Mouse (Mus musculus) liver, adult 2 months (tissue): ENCODE measurements around the gene Taldo1. TPM values are rescaled to one million over a fixed set of nuclear protein-coding genes. Genes with fewer than 3 reads are reported as not detected.
"Not testable (repeated sequence)": the region's sequence is repeated elsewhere in the genome, so short reads cannot be mapped to it uniquely, and the experiment has no call there.

ENCODE experiments used
- DNase-seq: peaks from one replicate; pipeline ENCODE4 v3.0.0-alpha.2; 2011; ENCODE audit warnings: low read depth, low spot score; ENCODE audit errors: extremely low read depth
- H3K27ac ChIP-seq: fragments of 200-500 bp; replicated peaks from 2 replicates; pipeline ENCODE4 v1.5.1; 2012; ENCODE audit warnings: low read depth, mild to moderate bottlenecking, control low read depth, inconsistent platforms, low read length; ENCODE audit not compliant: insufficient read depth
- H3K27me3 ChIP-seq: fragments of 200-500 bp; 2 replicates; pipeline ENCODE4 v1.6.1; 2012; ENCODE audit warnings: mild to moderate bottlenecking, moderate library complexity, low read length, inconsistent platforms; ENCODE audit not compliant: control insufficient read depth, insufficient read depth
- H3K36me3 ChIP-seq: fragments of 200-500 bp; 2 replicates; pipeline ENCODE4 v1.6.1; 2012; ENCODE audit warnings: low read length, inconsistent platforms; ENCODE audit not compliant: control insufficient read depth, insufficient read depth
- H3K4me1 ChIP-seq: fragments of 200-500 bp; 2 replicates; pipeline ENCODE4 v1.6.1; 2011; ENCODE audit warnings: low read length; ENCODE audit not compliant: control insufficient read depth, insufficient read depth
- H3K4me3 ChIP-seq: fragments of 200-500 bp; 2 replicates; pipeline ENCODE4 v1.5.1; 2011; ENCODE audit warnings: low read depth, mild to moderate bottlenecking, control low read depth, low read length, moderate library complexity; ENCODE audit not compliant: insufficient read depth
- H3K79me2 ChIP-seq: fragments of 200-500 bp; 2 replicates; pipeline ENCODE4 v1.6.1; 2012; ENCODE audit warnings: inconsistent platforms, mild to moderate bottlenecking, low read length, moderate library complexity; ENCODE audit not compliant: control insufficient read depth, insufficient read depth
- H3K9ac ChIP-seq: fragments of 200-500 bp; 2 replicates; pipeline ENCODE4 v1.6.1; 2012; ENCODE audit warnings: low read depth, mild to moderate bottlenecking, control low read depth, inconsistent platforms, low read length
- CTCF ChIP-seq: fragments of 200-500 bp; IDR thresholded peaks from 2 replicates; pipeline ENCODE4 v1.5.1; 2011; ENCODE audit warnings: low read depth, low read length, control low read depth
- POLR2A ChIP-seq: fragments of 200-500 bp; IDR thresholded peaks from 2 replicates; pipeline ENCODE4 v1.6.1; 2011; ENCODE audit warnings: low read length, control low read depth; ENCODE audit not compliant: insufficient read depth; ENCODE audit errors: extremely low read depth
- WGBS: fragments of 180-500 bp; shearing (Covaris S2); methylation state at CpG from one replicate; pipeline ENCODE4 v1.1.7; 2018; 5-methylcytosine and 5-hydroxymethylcytosine counted together
- polyA plus RNA-seq: library from polyadenylated mRNA; depleted of rRNA; stranded (reverse); fragments of >200 nt; gene quantifications from 2 replicates; pipeline ENCODE4 v1.2.3, GENCODE M21; 2012
- total RNA-seq: library from RNA; depleted of rRNA; stranded (reverse); fragments of >200 nt; gene quantifications from 2 replicates; pipeline ENCODE4 v1.2.3, GENCODE M21; 2014

The Taldo1 gene
- total and polyA plus RNA-seq, 2 experiments, result 125 to 195 TPM

DNA sequence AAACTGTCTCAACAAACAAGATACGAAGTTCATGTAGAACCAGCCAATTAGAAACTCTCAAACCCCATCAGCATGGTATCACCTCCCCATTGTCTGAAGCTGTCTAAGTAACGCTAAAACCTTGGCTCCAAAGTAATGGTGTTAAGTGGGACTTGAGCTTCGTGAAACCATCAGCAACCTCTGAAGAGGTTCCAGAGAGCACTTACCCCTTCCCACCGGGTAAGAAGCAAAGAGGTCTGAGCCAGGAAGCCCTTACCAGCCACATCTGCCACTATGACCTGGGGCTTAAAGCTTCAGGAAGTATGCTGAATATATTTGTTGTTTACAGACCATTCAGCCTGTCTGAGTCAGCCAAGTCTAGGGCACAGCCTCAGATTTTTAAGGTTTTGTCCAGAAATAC, 13.5 kb downstream of the Taldo1 start:
- Histone ChIP-seq H3K79me2 (no peaks in the 10 kb centered on the region), H3K27me3 (no peaks in the 10 kb centered on the region), H3K36me3 (peaks cover 4% of the 10 kb centered on the region; the same call in 1 of the 2 replicates), H3K4me1 (peaks cover 11% of the 10 kb centered on the region), H3K27ac (no peak overlapping the region), H3K9ac (no peak overlapping the region), H3K4me3 (no peak overlapping the region)
- 83% methylated on average over 4 of the region's 4 CpGs for WGBS
- TF ChIP-seq CTCF, result no peak
- TF ChIP-seq POLR2A, result no peak
- no peak for DNase-seq

DNA sequence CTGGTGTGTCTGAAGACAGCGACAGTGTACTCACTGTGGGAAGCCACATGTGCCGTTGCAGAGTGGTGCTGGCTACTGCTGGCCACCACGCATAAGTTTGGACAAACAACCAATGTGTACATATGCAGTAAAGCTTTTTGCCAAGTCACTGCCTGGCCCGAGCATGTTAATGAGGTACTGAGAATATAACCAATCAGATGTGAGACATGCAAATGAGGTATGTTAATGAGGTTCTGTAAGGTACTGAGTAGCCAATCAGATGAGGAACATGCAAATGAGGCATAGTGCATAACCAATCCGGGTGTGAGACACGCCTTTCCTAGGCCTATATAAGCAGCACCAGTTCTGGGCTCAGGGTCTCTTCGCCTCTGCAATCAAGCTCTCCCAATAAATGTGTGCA, 15.7 kb downstream of the Taldo1 start:
- H3K36me3 ChIP-seq, H3K79me2 ChIP-seq: not testable (repeated sequence)

DNA sequence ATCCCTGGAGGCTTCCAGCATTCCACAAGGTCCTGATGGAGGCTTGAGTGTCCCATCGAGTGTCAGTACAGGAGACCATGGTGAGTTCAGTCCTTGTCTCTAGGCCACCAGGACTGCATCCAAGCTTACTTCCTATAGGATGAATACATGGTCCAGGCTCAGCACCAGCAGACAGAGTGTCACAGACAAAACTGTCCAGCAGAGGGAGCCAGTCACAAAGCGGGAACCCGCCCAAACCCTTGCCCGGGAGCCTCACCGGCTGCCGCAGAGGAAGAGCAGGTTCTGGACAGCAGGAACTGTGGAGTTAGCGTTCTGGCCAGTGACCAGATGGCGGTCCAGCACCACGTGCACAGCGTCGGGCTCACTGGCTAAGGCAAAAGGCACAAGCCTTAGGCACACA, 16.8 kb downstream of the Taldo1 start:
- Histone ChIP-seq H3K79me2 (peaks cover 5% of the 10 kb centered on the region; the same call in 1 of the 2 replicates), H3K27ac (peak overlapping the region; percentile 56), H3K4me1 (peaks cover 11% of the 10 kb centered on the region), H3K4me3 (no peak overlapping the region; the same call in 1 of the 2 replicates), H3K27me3 (no peaks in the 10 kb centered on the region), H3K36me3 (no peaks in the 10 kb centered on the region), H3K9ac (no peak overlapping the region; the same call in 1 of the 2 replicates)
- peak; percentile 92 for TF ChIP-seq CTCF
- TF ChIP-seq POLR2A, result no peak
- 7% methylated on average over 11 of the region's 11 CpGs for WGBS
- DNase-seq, result no peak

More for the DNA sequence above, 15.7 kb downstream of the Taldo1 start:
- H3K27ac ChIP-seq, H3K9ac ChIP-seq, DNase-seq, H3K27me3 ChIP-seq, H3K4me3 ChIP-seq: not testable (repeated sequence)
- peaks cover 11% of the 10 kb centered on the region for H3K4me1 ChIP-seq
- WGBS, result 91% methylated on average over 7 of the region's 7 CpGs

DNA sequence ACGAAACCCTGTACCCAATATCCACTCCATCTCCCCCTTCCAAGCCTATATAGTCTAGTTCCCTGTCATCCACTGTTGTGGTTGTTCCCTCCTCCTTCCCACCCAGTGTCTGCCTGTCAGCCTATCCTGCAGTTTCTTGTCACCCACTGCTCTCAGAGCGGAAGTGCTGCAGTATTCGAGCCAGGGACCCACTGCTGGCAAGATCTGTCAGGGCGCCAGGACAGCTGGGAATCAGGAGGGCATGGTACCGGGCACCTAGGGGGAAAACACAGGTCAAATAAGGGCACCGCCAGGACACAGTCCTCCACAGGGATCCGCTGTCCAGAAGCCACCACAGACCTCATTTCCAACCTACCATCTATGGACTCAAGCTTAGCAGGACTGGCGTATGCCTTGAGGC, 18.6 kb downstream of the Taldo1 start:
- Histone ChIP-seq H3K27me3 (no peaks in the 10 kb centered on the region), H3K9ac (no peak overlapping the region), H3K79me2 (peaks cover 5% of the 10 kb centered on the region; the same call in 1 of the 2 replicates), H3K4me1 (peaks cover 15% of the 10 kb centered on the region), H3K27ac (no peak overlapping the region), H3K36me3 (no peaks in the 10 kb centered on the region), H3K4me3 (no peak overlapping the region)
- TF ChIP-seq POLR2A (no peak), CTCF (no peak)
- WGBS, result 81% methylated on average over 8 of the region's 8 CpGs
- no peak for DNase-seq

DNA sequence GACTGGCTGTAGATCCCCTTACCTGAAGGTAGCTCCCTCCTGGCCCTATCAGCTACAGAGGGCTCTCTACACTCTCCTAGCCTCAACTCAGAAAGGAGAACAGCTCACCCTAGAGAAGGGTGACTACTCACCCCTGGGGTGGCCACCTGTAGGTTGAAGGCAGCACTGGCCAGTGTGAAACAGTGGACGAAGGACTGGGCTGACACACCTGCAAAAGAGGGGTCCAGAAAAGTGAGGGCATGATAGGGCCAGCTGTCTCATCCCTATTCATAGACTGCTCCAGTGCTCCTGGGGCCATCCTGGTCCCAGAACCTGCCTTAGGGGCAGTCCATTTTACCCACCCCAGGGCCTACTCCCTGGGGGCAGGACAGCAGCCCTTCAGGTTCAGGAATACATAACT, 19.7 kb downstream of the Taldo1 start:
- no peaks in the 10 kb centered on the region for H3K36me3 ChIP-seq
- no peak overlapping the region for H3K4me3 ChIP-seq
- 91% methylated on average over 1 of the region's 1 CpGs for WGBS
- peaks cover 5% of the 10 kb centered on the region; the same call in 1 of the 2 replicates for H3K79me2 ChIP-seq
- no peak for TF ChIP-seq POLR2A
- no peak for TF ChIP-seq CTCF
- no peak for DNase-seq
- H3K27ac ChIP-seq, result no peak overlapping the region
- peaks cover 15% of the 10 kb centered on the region for H3K4me1 ChIP-seq
- H3K9ac ChIP-seq, result no peak overlapping the region
- H3K27me3 ChIP-seq, result no peaks in the 10 kb centered on the region

DNA sequence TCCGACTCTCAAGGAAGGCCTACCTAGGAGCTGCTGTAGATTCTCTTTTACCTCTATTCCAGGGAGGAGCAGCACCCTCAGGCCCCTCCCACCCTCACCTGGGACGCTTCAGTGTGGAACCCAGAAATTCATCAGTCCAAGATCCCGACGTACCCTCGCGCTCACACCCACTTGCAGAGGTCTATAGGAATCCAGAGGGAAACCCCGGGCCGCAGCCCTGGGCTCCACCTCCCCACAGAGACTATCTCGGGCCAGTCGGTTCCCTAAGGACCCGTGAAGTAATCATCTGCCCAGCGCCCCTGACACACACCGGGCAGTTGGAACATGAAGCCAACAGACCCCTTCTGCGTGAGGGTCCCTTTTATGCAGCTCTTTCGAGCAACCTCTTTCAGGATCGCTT, 21.3 kb downstream of the Taldo1 start:
- H3K27me3 ChIP-seq, result no peaks in the 10 kb centered on the region
- DNase-seq, result no peak

More for the DNA sequence above, 21.3 kb downstream of the Taldo1 start:
- no peak for TF ChIP-seq CTCF
- no peak for TF ChIP-seq POLR2A
- H3K27ac ChIP-seq, result peak overlapping the region; percentile 90
- peak overlapping the region; percentile 86 for H3K4me3 ChIP-seq
- peak overlapping the region; percentile 89 for H3K9ac ChIP-seq
- peaks cover 5% of the 10 kb centered on the region; the same call in 1 of the 2 replicates for H3K79me2 ChIP-seq
- H3K4me1 ChIP-seq, result peaks cover 15% of the 10 kb centered on the region
- no peaks in the 10 kb centered on the region for H3K36me3 ChIP-seq
- 2% methylated on average over 16 of the region's 16 CpGs for WGBS
